Mouse (Mus musculus): ENCODE data around the gene Alg3. TPM values are rescaled to one million over a fixed set of nuclear protein-coding genes. Genes with fewer than 3 reads are reported as not detected.

The Alg3 gene
- polyA plus RNA-seq (2012; ENCODE audit: insufficient read depth, insufficient read length, low replicate concordance, missing spikeins) = not detected in 2 replicates

GRCm38 (mm10) chr16:20611357-20612227 is at the start of gene Alg3, which contains the start of the genes Eef1akmt4 and Gm49333:
Gene Alg3, minus strand, starts transcription at chr16:20611735.
Gene Eef1akmt4, plus strand, starts transcription at chr16:20611593.
Gene Gm49333, plus strand, starts transcription at chr16:20611610.
- no peak for TF ChIP-seq CTCF (IDR thresholded peaks at IDR 0.05; ENCODE audit: insufficient read depth, low read depth, low read length)
- peak; percentile 32; the same call in 1 of the 2 replicates for TF ChIP-seq POLR2A (IDR thresholded peaks at IDR 0.05; ENCODE audit: insufficient read depth, low read depth, low read length)
- WGBS = under 1% methylated on average over 41 of the region's 41 CpGs
- no peaks in the 10 kb centered on the region for H3K4me1 ChIP-seq (ENCODE audit: control insufficient read depth, insufficient read depth, low read length)
- H3K27ac ChIP-seq (ENCODE audit: insufficient read depth, low read depth, low read length) = peak within 1 kb of the TSS; percentile 72
- peak within 1 kb of the TSS; percentile 93 for H3K4me3 ChIP-seq (ENCODE audit: insufficient read depth, low read depth, low read length)

- H3K4me3 ChIP-seq (ENCODE audit: insufficient read depth, low read depth, low read length) = no peak overlapping the region
- no peak for TF ChIP-seq POLR2A (IDR thresholded peaks at IDR 0.05; ENCODE audit: insufficient read depth, low read depth, low read length)
- TF ChIP-seq CTCF (IDR thresholded peaks at IDR 0.05; ENCODE audit: insufficient read depth, low read depth, low read length) = no peak
- WGBS = 78% methylated on average over 4 of the region's 4 CpGs
- no peaks in the 10 kb centered on the region for H3K4me1 ChIP-seq (ENCODE audit: control insufficient read depth, insufficient read depth, low read length)
- H3K27ac ChIP-seq (ENCODE audit: insufficient read depth, low read depth, low read length) = no peak overlapping the region
These were observed 46.1 kb upstream of the Alg3 start for GRCm38 (mm10) chr16:20657661-20658060.

GRCm38 (mm10) chr16:20653315-20653714 is 41.8 kb upstream of the Alg3 start:
- WGBS = 36% methylated on average over 2 of the region's 2 CpGs
- Histone ChIP-seq H3K4me3 (ENCODE audit: insufficient read depth, low read depth, low read length) (no peak overlapping the region), H3K27ac (ENCODE audit: insufficient read depth, low read depth, low read length) (no peak overlapping the region), H3K4me1 (ENCODE audit: control insufficient read depth, insufficient read depth, low read length) (no peaks in the 10 kb centered on the region)
- TF ChIP-seq POLR2A (IDR thresholded peaks at IDR 0.05; ENCODE audit: insufficient read depth, low read depth, low read length) (no peak), CTCF (IDR thresholded peaks at IDR 0.05; ENCODE audit: insufficient read depth, low read depth, low read length) (no peak)

- no peaks in the 10 kb centered on the region for H3K4me1 ChIP-seq (ENCODE audit: control insufficient read depth, insufficient read depth, low read length)
- H3K4me3 ChIP-seq (ENCODE audit: insufficient read depth, low read depth, low read length) = peak overlapping the region; percentile 58
- H3K27ac ChIP-seq (ENCODE audit: insufficient read depth, low read depth, low read length) = no peak overlapping the region; the same call in 1 of the 2 replicates
- 4% methylated on average over 12 of the region's 12 CpGs for WGBS
- no peak for TF ChIP-seq CTCF (IDR thresholded peaks at IDR 0.05; ENCODE audit: insufficient read depth, low read depth, low read length)
- no peak for TF ChIP-seq POLR2A (IDR thresholded peaks at IDR 0.05; ENCODE audit: insufficient read depth, low read depth, low read length)
These were observed 40.4 kb upstream of the Alg3 start for GRCm38 (mm10) chr16:20651947-20652310.

- Histone ChIP-seq H3K4me1 (ENCODE audit: control insufficient read depth, insufficient read depth, low read length) (no peaks in the 10 kb centered on the region), H3K4me3 (ENCODE audit: insufficient read depth, low read depth, low read length) (peak within 1 kb of the TSS; percentile 58)
- 2% methylated on average over 46 of the region's 46 CpGs for WGBS
These were observed 39.8 kb upstream of the Alg3 start, which contains the start of gene Psmd2 for GRCm38 (mm10) chr16:20651076-20651946. Gene Psmd2, plus strand, starts transcription at chr16:20651652.

GRCm38 (mm10) chr16:20643911-20644310 is 32.4 kb upstream of the Alg3 start:
- WGBS = 88% methylated on average over 7 of the region's 7 CpGs
- Histone ChIP-seq H3K4me3 (ENCODE audit: insufficient read depth, low read depth, low read length) (no peak overlapping the region), H3K4me1 (ENCODE audit: control insufficient read depth, insufficient read depth, low read length) (peaks cover 3% of the 10 kb centered on the region; the same call in 1 of the 2 replicates), H3K27ac (ENCODE audit: insufficient read depth, low read depth, low read length) (no peak overlapping the region)
- TF ChIP-seq CTCF (IDR thresholded peaks at IDR 0.05; ENCODE audit: insufficient read depth, low read depth, low read length) = no peak
- TF ChIP-seq POLR2A (IDR thresholded peaks at IDR 0.05; ENCODE audit: insufficient read depth, low read depth, low read length) = no peak

More at GRCm38 (mm10) chr16:20651076-20651946, 39.8 kb upstream of the Alg3 start, which contains the start of gene Psmd2:
- H3K27ac ChIP-seq (ENCODE audit: insufficient read depth, low read depth, low read length) = peak within 1 kb of the TSS; percentile 89
- TF ChIP-seq POLR2A (IDR thresholded peaks at IDR 0.05; ENCODE audit: insufficient read depth, low read depth, low read length) (peak; percentile 78), CTCF (IDR thresholded peaks at IDR 0.05; ENCODE audit: insufficient read depth, low read depth, low read length) (no peak)

GRCm38 (mm10) chr16:20642161-20642560 is 30.6 kb upstream of the Alg3 start:
- TF ChIP-seq CTCF (IDR thresholded peaks at IDR 0.05; ENCODE audit: insufficient read depth, low read depth, low read length) = peak; percentile 78
- TF ChIP-seq POLR2A (IDR thresholded peaks at IDR 0.05; ENCODE audit: insufficient read depth, low read depth, low read length) = no peak
- H3K4me3 ChIP-seq (ENCODE audit: insufficient read depth, low read depth, low read length) = no peak overlapping the region
- no peak overlapping the region for H3K27ac ChIP-seq (ENCODE audit: insufficient read depth, low read depth, low read length)
- 5% methylated on average over 8 of the region's 8 CpGs for WGBS
- H3K4me1 ChIP-seq (ENCODE audit: control insufficient read depth, insufficient read depth, low read length) = peaks cover 5% of the 10 kb centered on the region; the same call in 1 of the 2 replicates

GRCm38 (mm10) chr16:20638367-20638766 is 26.8 kb upstream of the Alg3 start:
- Histone ChIP-seq H3K4me1 (ENCODE audit: control insufficient read depth, insufficient read depth, low read length) (peaks cover 5% of the 10 kb centered on the region; the same call in 1 of the 2 replicates), H3K4me3 (ENCODE audit: insufficient read depth, low read depth, low read length) (no peak overlapping the region), H3K27ac (ENCODE audit: insufficient read depth, low read depth, low read length) (no peak overlapping the region)
- TF ChIP-seq POLR2A (IDR thresholded peaks at IDR 0.05; ENCODE audit: insufficient read depth, low read depth, low read length) (no peak), CTCF (IDR thresholded peaks at IDR 0.05; ENCODE audit: insufficient read depth, low read depth, low read length) (no peak)
- 24% methylated on average over 8 of the region's 8 CpGs for WGBS

All from olfactory bulb, adult 2 months (tissue).